Comparison of ENCODE assay signal across 8 mouse cellular contexts in the genomic region with DNA sequence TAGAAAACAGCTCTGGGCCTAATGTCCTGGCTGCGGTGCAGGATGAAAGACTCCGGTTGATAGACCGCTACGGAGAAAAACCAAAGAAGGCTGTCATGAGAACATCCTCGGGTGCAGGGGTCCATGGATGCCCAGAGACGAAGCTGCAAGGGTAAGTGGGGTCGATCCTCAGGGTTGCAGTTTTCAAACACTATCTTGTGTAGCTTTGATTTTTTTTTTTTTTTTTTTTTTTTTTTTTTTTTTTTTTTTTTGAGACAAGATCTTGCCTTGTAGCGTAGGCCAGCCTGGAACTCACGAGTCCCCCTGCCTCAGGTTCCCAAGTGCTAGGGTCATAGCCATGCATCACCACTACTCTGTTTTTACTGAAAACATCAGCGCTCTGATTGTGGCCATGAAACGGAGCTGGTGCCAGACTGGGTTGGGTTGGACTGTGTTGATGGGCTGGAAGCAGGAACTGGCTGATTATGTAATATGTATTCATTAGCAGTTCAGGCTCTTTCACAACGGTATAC. TPM values are rescaled to one million over a fixed set of nuclear protein-coding genes. Genes with fewer than 3 reads are reported as not detected.
A peak's percentile ranks its signal among the peaks of the same experiment; 100 is the strongest.
DNase-seq lines count a peak whose midpoint lies in the region; ATAC-seq and TF ChIP-seq lines count a peak whose summit lies in the region.

No protein-coding gene starts in this region.

- 0 out of 2 replicates have a peak, but pooled peaks cover 2% of the 10 kb centered on the region for H3K36me3 ChIP-seq in liver, embryonic 15.5 days (replicated peaks)
- H3K36me3 ChIP-seq in neural tube, embryonic 13.5 days: peaks cover 10% of the 10 kb centered on the region; the same call in 1 of the 2 replicates

- H3K9me3 ChIP-seq in liver, embryonic 15.5 days (replicated peaks): no peaks in the 10 kb centered on the region
- H3K9me3 ChIP-seq in neural tube, embryonic 13.5 days: no peaks in the 10 kb centered on the region

- peak overlapping the region; percentile 79 for H3K4me2 ChIP-seq in liver, embryonic 15.5 days
- H3K4me2 ChIP-seq in neural tube, embryonic 13.5 days: peak overlapping the region; percentile 74

- no peak for TF ChIP-seq POLR2A in cerebellum, adult 2 months (IDR thresholded peaks at IDR 0.05; ENCODE audit: borderline replicate concordance, insufficient read depth, low read length)

- H3K4me1 ChIP-seq in cerebellum, adult 2 months (ENCODE audit: control insufficient read depth, insufficient read depth, low read length): peaks cover 5% of the 10 kb centered on the region
- peaks cover 32% of the 10 kb centered on the region for H3K4me1 ChIP-seq in liver, embryonic 15.5 days (replicated peaks)
- H3K4me1 ChIP-seq in neural tube, embryonic 13.5 days (replicated peaks): peaks cover 25% of the 10 kb centered on the region

- intact Hi-C loops in left cerebral cortex, postnatal 36 days (cut with DNase I): no loop called here
- intact Hi-C loops in left cerebral cortex, postnatal 10 days (cut with DNase I): no loop called here

- peak overlapping the region; percentile 54; the same call in 1 of the 2 replicates for H3K27ac ChIP-seq in cerebellum, adult 2 months (ENCODE audit: insufficient read depth, low read length)
- H3K27ac ChIP-seq in liver, embryonic 15.5 days (replicated peaks): peak overlapping the region; percentile 69
- H3K27ac ChIP-seq in neural tube, embryonic 13.5 days (replicated peaks): peak overlapping the region; percentile 74

- no peak for TF ChIP-seq CTCF in cerebellum, adult 2 months (IDR thresholded peaks at IDR 0.05; ENCODE audit: borderline replicate concordance, insufficient read depth, low read depth, low read length)

- peak; percentile 35 to 46 for DNase-seq in left cerebral cortex, postnatal 36 days (ENCODE audit: low spot score in 2 of 2)
- DNase-seq in left cerebral cortex, postnatal 10 days (ENCODE audit: extremely low spot score in 1 of 2, low spot score in 2 of 2): no peak
- DNase-seq in cerebellum, adult 2 months: peak; percentile 52 to 65
- peak; percentile 56 to 62 for DNase-seq in heart, adult 18-20 months
- peak; percentile 38 for DNase-seq in kidney, adult 18-20 months
- no peak for DNase-seq in thymus, postnatal 10 days (ENCODE audit: low spot score in 2 of 2)

- no peak for ATAC-seq in liver, embryonic 15.5 days (ENCODE audit: insufficient read depth)
- peak; percentile 60 for ATAC-seq in neural tube, embryonic 13.5 days (ENCODE audit: low read depth)

- no peaks in the 10 kb centered on the region for H3K27me3 ChIP-seq in cerebellum, adult 2 months (ENCODE audit: control insufficient read depth, insufficient read depth, low read length)
- no peaks in the 10 kb centered on the region for H3K27me3 ChIP-seq in liver, embryonic 15.5 days
- no peaks in the 10 kb centered on the region for H3K27me3 ChIP-seq in neural tube, embryonic 13.5 days

- H3K4me3 ChIP-seq in cerebellum, adult 2 months (replicated peaks; ENCODE audit: insufficient read depth, low read depth, low read length): peak overlapping the region; percentile 93
- H3K4me3 ChIP-seq in liver, embryonic 15.5 days (replicated peaks): peak overlapping the region; percentile 70
- H3K4me3 ChIP-seq in neural tube, embryonic 13.5 days: peak overlapping the region; percentile 65

- WGBS in cerebellum, adult 2 months: 1% methylated on average over 12 of the region's 12 CpGs
- WGBS in liver, embryonic 15.5 days (ENCODE audit: insufficient replicate concordance): 2% methylated on average over 12 of the region's 12 CpGs
- 2% methylated on average over 12 of the region's 12 CpGs for WGBS in neural tube, embryonic 13.5 days

- H3K9ac ChIP-seq in liver, embryonic 15.5 days: peak overlapping the region; percentile 41
- peak overlapping the region; percentile 83 for H3K9ac ChIP-seq in neural tube, embryonic 13.5 days

RNA-seq across cellular contexts. Expression of a gene that starts 0.4 kb away (rescaled TPM):
- total RNA-seq in left cerebral cortex, postnatal 36 days (2021): 100 to 1,000 TPM; 250 to 282 TPM
- total RNA-seq in left cerebral cortex, postnatal 10 days (2021): 100 to 1,000 TPM; 226 to 227 TPM
- 408 and 473 TPM in 2 replicates for polyA plus RNA-seq in cerebellum, adult 2 months (2012; rRNA removed)
- 100 to 1,000 TPM; 190 to 205 TPM for total RNA-seq in heart, adult 18-20 months (2021)
- polyA plus RNA-seq in liver, embryonic 15.5 days (2015; fragmentation: Nextera tagmentation; extraction: Ambion mirVana): 190 and 201 TPM in 2 replicates
- polyA plus RNA-seq in neural tube, embryonic 13.5 days (2015; fragmentation: Nextera tagmentation; extraction: Ambion mirVana): 327 and 376 TPM in 2 replicates

RNA-seq across cellular contexts. Expression of a gene that starts 12.9 kb away (rescaled TPM):
- not detected for total RNA-seq in left cerebral cortex, postnatal 36 days (2021)
- not detected for total RNA-seq in left cerebral cortex, postnatal 10 days (2021)
- 0.21 and 0.25 TPM in 2 replicates for polyA plus RNA-seq in cerebellum, adult 2 months (2012; rRNA removed)
- 1 to 10 TPM; 5.1 to 8.4 TPM for total RNA-seq in heart, adult 18-20 months (2021)
- 5.9 and 8.1 TPM in 2 replicates for polyA plus RNA-seq in liver, embryonic 15.5 days (2015; fragmentation: Nextera tagmentation; extraction: Ambion mirVana)
- polyA plus RNA-seq in neural tube, embryonic 13.5 days (2015; fragmentation: Nextera tagmentation; extraction: Ambion mirVana): 0.17 and 0.39 TPM in 2 replicates

RNA-seq across cellular contexts. Expression of a gene that starts 33.3 kb away (rescaled TPM):
- 10 to 100 TPM; 30.4 to 40.3 TPM for total RNA-seq in left cerebral cortex, postnatal 36 days (2021)
- total RNA-seq in left cerebral cortex, postnatal 10 days (2021): 10 to 100 TPM; 32.5 to 39.6 TPM
- polyA plus RNA-seq in cerebellum, adult 2 months (2012; rRNA removed): 38.6 and 39.7 TPM in 2 replicates
- 10 to 100 TPM; 33.2 to 35.8 TPM for total RNA-seq in heart, adult 18-20 months (2021)
- 15.3 and 19.0 TPM in 2 replicates for polyA plus RNA-seq in liver, embryonic 15.5 days (2015; fragmentation: Nextera tagmentation; extraction: Ambion mirVana)
- 34.5 and 41.7 TPM in 2 replicates for polyA plus RNA-seq in neural tube, embryonic 13.5 days (2015; fragmentation: Nextera tagmentation; extraction: Ambion mirVana)

RNA-seq across cellular contexts. Expression of a gene that starts 34.3 kb away (rescaled TPM):
- total RNA-seq in left cerebral cortex, postnatal 36 days (2021): 10 to 100 TPM; 90.3 to 90.8 TPM
- total RNA-seq in left cerebral cortex, postnatal 10 days (2021): 10 to 100 TPM; 77.5 to 84.5 TPM
- polyA plus RNA-seq in cerebellum, adult 2 months (2012; rRNA removed): 86.8 and 95.4 TPM in 2 replicates
- total RNA-seq in heart, adult 18-20 months (2021): 10 to 100 TPM; 62.6 to 67.4 TPM
- polyA plus RNA-seq in liver, embryonic 15.5 days (2015; fragmentation: Nextera tagmentation; extraction: Ambion mirVana): 50.6 and 53.4 TPM in 2 replicates
- polyA plus RNA-seq in neural tube, embryonic 13.5 days (2015; fragmentation: Nextera tagmentation; extraction: Ambion mirVana): 91.3 and 110 TPM in 2 replicates

RNA-seq across cellular contexts. Expression of a gene that starts 45.5 kb away (rescaled TPM):
- 100 to 1,000 TPM in 1 of 2 experiments, 10 to 100 TPM in 1; 86.1 to 105 TPM for total RNA-seq in left cerebral cortex, postnatal 36 days (2021)
- total RNA-seq in left cerebral cortex, postnatal 10 days (2021): 10 to 100 TPM; 88.2 to 88.9 TPM
- polyA plus RNA-seq in cerebellum, adult 2 months (2012; rRNA removed): 58.7 and 63.1 TPM in 2 replicates
- 10 to 100 TPM in 1 of 2 experiments, 1 to 10 TPM in 1; 8.9 to 10.0 TPM for total RNA-seq in heart, adult 18-20 months (2021)
- 7.5 and 9.0 TPM in 2 replicates for polyA plus RNA-seq in liver, embryonic 15.5 days (2015; fragmentation: Nextera tagmentation; extraction: Ambion mirVana)
- 112 and 124 TPM in 2 replicates for polyA plus RNA-seq in neural tube, embryonic 13.5 days (2015; fragmentation: Nextera tagmentation; extraction: Ambion mirVana)

Comparison
In these comparisons a context has a peak if more than half of its experiments do, and no peak if none do; other contexts are left out.
1. DNase-seq: peak in left cerebral cortex, postnatal 36 days (2 of 2), cerebellum, adult 2 months (2 of 2), heart, adult 18-20 months (2 of 2) and kidney, adult 18-20 months (single experiment); none in left cerebral cortex, postnatal 10 days (0 of 2) and thymus, postnatal 10 days (0 of 2).
2. RNA of a gene that starts 12.9 kb away (total RNA-seq): 5.1 to 8.4 TPM in heart, adult 18-20 months; not detected in left cerebral cortex, postnatal 36 days and not detected in left cerebral cortex, postnatal 10 days; every median in the first group is over 4 times any median in the second.
3. Peak in every context shown above with its lines, with median percentiles within 50 percentile points of each other: H3K27ac ChIP-seq and H3K4me3 ChIP-seq.